27 mouse cellular contexts compared by ENCODE assay signal in the genomic region with DNA sequence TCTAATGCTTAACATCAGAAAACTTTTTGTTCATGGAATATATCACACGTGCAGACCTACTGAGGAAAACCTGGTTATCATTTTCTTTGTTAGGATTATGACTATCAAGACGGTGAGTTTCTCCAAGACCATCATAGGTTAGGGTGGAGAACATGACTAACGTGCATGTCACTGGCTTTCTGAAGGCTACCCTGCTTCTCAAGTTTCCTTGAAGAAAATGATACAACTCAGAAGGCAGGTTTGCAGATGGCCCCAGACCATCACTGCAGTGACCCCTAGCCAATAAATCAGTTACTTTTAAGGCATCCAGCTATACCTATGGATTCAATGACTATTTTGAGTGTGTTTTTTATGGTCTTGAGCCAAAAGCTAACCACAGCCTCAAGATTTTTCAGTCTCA. TPM values are rescaled to one million over a fixed set of nuclear protein-coding genes. Genes with fewer than 3 reads are reported as not detected.
A peak's percentile ranks its signal among the peaks of the same experiment; 100 is the strongest.
DNase-seq lines count a peak whose midpoint lies in the region; ATAC-seq and TF ChIP-seq lines count a peak whose summit lies in the region.
"Had no signal": no experiment of that assay in that cellular context is flagged by ENCODE, and none has a peak within 500 bp of the region (broad histone marks: within the 10 kb centered on the region; RNA-seq: fewer than 3 reads in every experiment).

No protein-coding gene starts in this region.

- peak overlapping the region; percentile 25; the same call in 1 of the 2 replicates for H3K27ac ChIP-seq in gastrocnemius, adult 2 months
- H3K27ac ChIP-seq in kidney, embryonic 15.5 days, result no peak overlapping the region
- H3K27ac ChIP-seq in embryonic fibroblast, embryonic 13.5 days (ENCODE audit: insufficient read depth, low read length), result peak overlapping the region; percentile 81
- H3K27ac ChIP-seq in intestine, embryonic 15.5 days, result no peak overlapping the region
- H3K27ac ChIP-seq: embryonic facial prominence, embryonic 10.5 days; embryonic facial prominence, embryonic 12.5 days; forebrain, embryonic 10.5 days; forebrain, embryonic 12.5 days had no signal

- H3K4me2 ChIP-seq in kidney, embryonic 15.5 days, result no peak overlapping the region
- no peak overlapping the region for H3K4me2 ChIP-seq in intestine, embryonic 15.5 days (replicated peaks)
- H3K4me2 ChIP-seq: embryonic facial prominence, embryonic 12.5 days; forebrain, embryonic 12.5 days had no signal

- TF ChIP-seq CTCF in gastrocnemius, adult 2 months (IDR thresholded peaks at IDR 0.05), result no peak
- no peak for TF ChIP-seq CTCF in embryonic fibroblast, embryonic 13.5 days (IDR thresholded peaks at IDR 0.05; ENCODE audit: borderline replicate concordance, insufficient read depth, low read length)

- no peaks in the 10 kb centered on the region for H3K27me3 ChIP-seq in kidney, embryonic 15.5 days
- H3K27me3 ChIP-seq in intestine, embryonic 15.5 days (replicated peaks), result no peaks in the 10 kb centered on the region
- H3K27me3 ChIP-seq: CH12.LX; embryonic facial prominence, embryonic 12.5 days; forebrain, embryonic 12.5 days; Patski had no signal

- ATAC-seq in kidney, embryonic 15.5 days (replicated peaks; ENCODE audit: low FRiP score), result 0 out of 2 replicates have a peak, but pooled peaks have one; percentile 29
- no peak for ATAC-seq in intestine, embryonic 15.5 days
- ATAC-seq: activated CD4-positive, CD25-positive, alpha-beta regulatory T cell, adult 4 months; CD4-positive, CD25-positive, alpha-beta regulatory T cell, adult 4 months; forebrain, embryonic 14.5 days; forebrain, embryonic 16.5 days; Patski had no signal

- intact Hi-C loops in gastrocnemius, adult 2 months (cut with DNase I), result no loop called here

- H3K4me1 ChIP-seq in kidney, embryonic 15.5 days, result no peaks in the 10 kb centered on the region
- peaks cover 15% of the 10 kb centered on the region for H3K4me1 ChIP-seq in embryonic fibroblast, embryonic 13.5 days (ENCODE audit: control insufficient read depth, insufficient read depth, low read length)
- H3K4me1 ChIP-seq in intestine, embryonic 15.5 days (replicated peaks), result no peaks in the 10 kb centered on the region
- H3K4me1 ChIP-seq: embryonic facial prominence, embryonic 10.5 days; embryonic facial prominence, embryonic 12.5 days; forebrain, embryonic 10.5 days had no signal

- no peaks in the 10 kb centered on the region for H3K36me3 ChIP-seq in kidney, embryonic 15.5 days
- H3K36me3 ChIP-seq in intestine, embryonic 15.5 days, result no peaks in the 10 kb centered on the region
- H3K36me3 ChIP-seq: forebrain, embryonic 12.5 days; G1E had no signal

- H3K9me3 ChIP-seq in kidney, embryonic 15.5 days (replicated peaks), result no peaks in the 10 kb centered on the region
- H3K9me3 ChIP-seq in intestine, embryonic 15.5 days, result no peaks in the 10 kb centered on the region
- H3K9me3 ChIP-seq: embryonic facial prominence, embryonic 10.5 days; embryonic facial prominence, embryonic 12.5 days; forebrain, embryonic 10.5 days; forebrain, embryonic 12.5 days; G1E had no signal

- 41% methylated on average over 3 of the region's 3 CpGs for WGBS in kidney, embryonic 15.5 days
- 81% methylated on average over 3 of the region's 3 CpGs for WGBS in intestine, embryonic 15.5 days

- no peak overlapping the region for H3K9ac ChIP-seq in kidney, embryonic 15.5 days
- no peak overlapping the region for H3K9ac ChIP-seq in intestine, embryonic 15.5 days
- H3K9ac ChIP-seq: embryonic facial prominence, embryonic 12.5 days; forebrain, embryonic 12.5 days had no signal

- no peak for DNase-seq in gastrocnemius, adult 2 months
- no peak for DNase-seq in gastrocnemius, postnatal 4 days (ENCODE audit: low spot score in 2 of 2)
- DNase-seq in kidney, postnatal 36 days, result no peak
- DNase-seq in 3T3-L1 (ENCODE audit: low read depth, low spot score), result peak; percentile 66
- DNase-seq: adrenal gland, adult 8-10 months; adrenal gland, postnatal 14 days; adrenal gland, postnatal 36 days; cerebellum, adult 11-12 months; cerebellum, adult 2 months; cerebellum, adult 9-10 months; cerebellum, postnatal 10 days; cerebellum, postnatal 25 days had no signal

- TF ChIP-seq POLR2A in embryonic fibroblast, embryonic 13.5 days (IDR thresholded peaks at IDR 0.05; ENCODE audit: low read depth, low read length), result no peak

- no peak overlapping the region for H3K4me3 ChIP-seq in gastrocnemius, adult 2 months
- H3K4me3 ChIP-seq in kidney, embryonic 15.5 days (replicated peaks), result no peak overlapping the region
- H3K4me3 ChIP-seq in embryonic fibroblast, embryonic 13.5 days (ENCODE audit: insufficient read depth, low read length), result no peak overlapping the region
- H3K4me3 ChIP-seq in intestine, embryonic 15.5 days (replicated peaks), result no peak overlapping the region
- H3K4me3 ChIP-seq: embryonic facial prominence, embryonic 10.5 days; embryonic facial prominence, embryonic 12.5 days; erythroblast, embryonic 14.5 days; forebrain, embryonic 10.5 days; forebrain, embryonic 12.5 days had no signal

RNA-seq across cellular contexts. Expression of gene Prrx1, which starts 38.6 kb away (rescaled TPM):
- 10 to 100 TPM; 29.5 to 65.7 TPM for total RNA-seq in gastrocnemius, adult 2 months (2021)
- total RNA-seq in gastrocnemius, postnatal 4 days (2021), result 10 to 100 TPM; 92.7 to 95.0 TPM
- 10.5 and 10.9 TPM in 2 replicates for polyA plus RNA-seq in kidney, embryonic 15.5 days (2015; fragmentation: Nextera tagmentation; extraction: Ambion mirVana)
- 429 and 537 TPM in 2 replicates for polyA plus RNA-seq in embryonic fibroblast, embryonic 13.5 days (2011; ENCODE audit: insufficient read length, low read depth, missing spikeins)
- 5.0 and 6.2 TPM in 2 replicates for polyA plus RNA-seq in intestine, embryonic 15.5 days (2015; fragmentation: Nextera tagmentation; extraction: Ambion mirVana)
- total RNA-seq: CH12.LX had no signal
- polyA plus RNA-seq: CD4-positive, CD25-positive, alpha-beta regulatory T cell, adult 4 months; erythroblast, embryonic 14.5 days; G1E had no signal

Comparison
In these comparisons a context has a peak if more than half of its experiments do, and no peak if none do; other contexts are left out.
1. H3K27ac ChIP-seq: peak in gastrocnemius, adult 2 months (single experiment) and embryonic fibroblast, embryonic 13.5 days (single experiment); none in kidney, embryonic 15.5 days (single experiment) and intestine, embryonic 15.5 days (single experiment).
2. RNA of gene Prrx1, which starts 38.6 kb away (polyA plus RNA-seq): 429 to 537 TPM in embryonic fibroblast, embryonic 13.5 days; 10.5 to 10.9 TPM in kidney, embryonic 15.5 days and 5.0 to 6.2 TPM in intestine, embryonic 15.5 days; every median in the first group is over 10 times any median in the second.